Mouse (Mus musculus) midbrain, embryonic 16.5 days (tissue): ENCODE data around the gene Nr2c2. TPM values are rescaled to one million over a fixed set of nuclear protein-coding genes. Genes with fewer than 3 reads are reported as not detected.
A peak's percentile ranks its signal among the peaks of the same experiment; 100 is the strongest.

Experiments used
- ATAC-seq: fragments of 200-750 bp; cut with Nextera tagmentation; 2 replicates; pipeline ENCODE4 v1.8.0; 2017; ENCODE audit warnings: moderate TSS enrichment
- H3K27ac ChIP-seq: fragments of 300-500 bp; sonication (generic); 2 replicates; pipeline ENCODE4 v1.5.1; 2014; ENCODE audit warnings: mild to moderate bottlenecking, low read length, mixed read lengths
- H3K27me3 ChIP-seq: fragments of 300-500 bp; sonication (generic); 2 replicates; pipeline ENCODE4 v1.6.1; 2014; ENCODE audit warnings: low read depth, low read length, mixed read lengths; ENCODE audit not compliant: control insufficient read depth, insufficient read depth
- H3K36me3 ChIP-seq: fragments of 300-500 bp; sonication (generic); 2 replicates; pipeline ENCODE4 v1.6.1; 2014; ENCODE audit warnings: mild to moderate bottlenecking, low read length, moderate library complexity, mixed read lengths; ENCODE audit not compliant: control insufficient read depth, insufficient read depth
- H3K4me1 ChIP-seq: fragments of 300-500 bp; sonication (generic); 2 replicates; pipeline ENCODE4 v1.6.1; 2014; ENCODE audit warnings: mild to moderate bottlenecking, low read length, mixed read lengths; ENCODE audit not compliant: control insufficient read depth, insufficient read depth
- H3K4me2 ChIP-seq: fragments of 300-500 bp; sonication (generic); 2 replicates; pipeline ENCODE4 v1.6.1; 2014; ENCODE audit warnings: mild to moderate bottlenecking, low read length, mixed read lengths
- H3K4me3 ChIP-seq: fragments of 300-500 bp; sonication (generic); 2 replicates; pipeline ENCODE4 v1.5.1; 2014; ENCODE audit warnings: low read depth, mild to moderate bottlenecking, low read length, moderate library complexity, mixed read lengths
- H3K9ac ChIP-seq: fragments of 300-500 bp; sonication (generic); 2 replicates; pipeline ENCODE4 v1.6.1; 2014; ENCODE audit warnings: low read depth, low read length, mixed read lengths
- H3K9me3 ChIP-seq: fragments of 300-500 bp; sonication (generic); replicated peaks from 2 replicates; pipeline ENCODE4 v1.6.1; 2014; ENCODE audit warnings: mild to moderate bottlenecking, low read length, mixed read lengths; ENCODE audit not compliant: control insufficient read depth, poor library complexity, severe bottlenecking
- WGBS: fragments of 180-500 bp; shearing (Covaris S2); extraction: QIAGEN DNeasy Blood & Tissue Kit; methylation state at CpG from one replicate; pipeline ENCODE4 v1.1.7; 2014; 5-methylcytosine and 5-hydroxymethylcytosine counted together
- polyA plus RNA-seq: library from polyadenylated mRNA; unstranded; fragments of >200 nt; fragmentation: Nextera tagmentation; extraction: Ambion mirVana; gene quantifications from 2 replicates; pipeline ENCODE4 v1.2.1, GENCODE M21; 2015

The Nr2c2 gene
- polyA plus RNA-seq, 1 experiment from 2014 or later, result 18.7 TPM

- Histone ChIP-seq H3K4me1 (peaks cover 11% of the 10 kb centered on the region), H3K27me3 (no peaks in the 10 kb centered on the region), H3K36me3 (peaks cover 3% of the 10 kb centered on the region; the same call in 1 of the 2 replicates), H3K4me3 (peak within 1 kb of the TSS; percentile 74), H3K9me3 (no peaks in the 10 kb centered on the region), H3K27ac (peak within 1 kb of the TSS; percentile 89), H3K9ac (peak within 1 kb of the TSS; percentile 90), H3K4me2 (peak within 1 kb of the TSS; percentile 97)
- ATAC-seq, result peak; percentile 95
- 9% methylated on average over 35 of the region's 35 CpGs for WGBS
Observed at GRCm38 (mm10) chr6:92214773-92215449, 123.7 kb downstream of the Nr2c2 start, which contains the start of gene Rbsn. TSS of gene Rbsn (minus strand) at chr6:92214925.

- Histone ChIP-seq H3K9ac (no peak overlapping the region), H3K36me3 (no peaks in the 10 kb centered on the region), H3K4me2 (no peak overlapping the region), H3K4me1 (no peaks in the 10 kb centered on the region; the same call in 1 of the 2 replicates), H3K9me3 (no peaks in the 10 kb centered on the region), H3K4me3 (no peak overlapping the region), H3K27me3 (no peaks in the 10 kb centered on the region), H3K27ac (no peak overlapping the region)
- WGBS, result 46% methylated on average over 3 of the region's 3 CpGs
- ATAC-seq, result 0 out of 2 replicates have a peak, but pooled peaks have one; percentile 18
Observed at GRCm38 (mm10) chr6:92219445-92219844, 128.3 kb downstream of the Nr2c2 start.

DNA sequence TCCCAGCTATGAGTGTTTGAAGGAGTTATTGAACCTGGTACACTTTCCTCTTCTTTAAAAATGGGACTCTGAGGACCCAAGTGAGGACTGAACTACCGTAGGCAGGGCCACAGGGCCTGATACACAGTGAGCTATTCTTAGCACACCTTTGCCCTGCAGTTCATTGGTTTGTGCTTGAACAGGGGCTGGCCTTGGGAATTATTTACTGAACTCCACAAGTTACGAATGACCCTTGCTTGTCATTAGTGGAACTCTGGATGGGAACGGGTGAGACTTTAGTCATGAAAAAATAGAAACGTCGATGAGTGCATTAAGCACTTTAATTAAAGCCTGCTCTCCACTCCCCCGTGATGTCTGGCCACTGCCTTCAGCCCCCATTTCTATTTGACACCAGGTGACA, 130.4 kb downstream of the Nr2c2 start:
- H3K27ac ChIP-seq, result no peak overlapping the region
- WGBS, result 85% methylated on average over 6 of the region's 6 CpGs
- no peaks in the 10 kb centered on the region for H3K36me3 ChIP-seq
- H3K4me1 ChIP-seq, result no peaks in the 10 kb centered on the region
- no peaks in the 10 kb centered on the region for H3K27me3 ChIP-seq
- no peak for ATAC-seq
- no peak overlapping the region for H3K4me3 ChIP-seq
- no peak overlapping the region for H3K9ac ChIP-seq
- no peaks in the 10 kb centered on the region for H3K9me3 ChIP-seq
- no peak overlapping the region for H3K4me2 ChIP-seq

- H3K4me1 ChIP-seq, result no peaks in the 10 kb centered on the region
- H3K9ac ChIP-seq, result no peak overlapping the region
- H3K27me3 ChIP-seq, result no peaks in the 10 kb centered on the region
- no peak for ATAC-seq
- 91% methylated on average over 3 of the region's 3 CpGs for WGBS
- H3K4me2 ChIP-seq, result no peak overlapping the region
- H3K27ac ChIP-seq, result no peak overlapping the region
- no peak overlapping the region for H3K4me3 ChIP-seq
- H3K36me3 ChIP-seq, result no peaks in the 10 kb centered on the region
- no peaks in the 10 kb centered on the region for H3K9me3 ChIP-seq
Observed at GRCm38 (mm10) chr6:92222021-92222420, 130.8 kb downstream of the Nr2c2 start.

Other genes starting within 250 kb of the Nr2c2 start
- 36.2 and 45.2 TPM in 2 replicates for gene Ccdc174, start 213.3 kb upstream of the Nr2c2 start, polyA plus RNA-seq
- gene 4930590J08Rik, start 188.6 kb upstream of the Nr2c2 start, polyA plus RNA-seq, result 1.4 TPM in 2 replicates
- 10.0 and 11.2 TPM in 2 replicates for gene Fgd5, start 112.5 kb upstream of the Nr2c2 start, polyA plus RNA-seq
- gene Mrps25, start 92.6 kb downstream of the Nr2c2 start, polyA plus RNA-seq, result 62.4 and 64.8 TPM in 2 replicates
- gene Rbsn, start 123.5 kb downstream of the Nr2c2 start, polyA plus RNA-seq, result 32.8 and 37.4 TPM in 2 replicates
- 6.6 and 9.6 TPM in 2 replicates for gene Trh, start 153.3 kb downstream of the Nr2c2 start, polyA plus RNA-seq